ENCODE assay signal across 13 mouse cellular contexts in genomic region chr2:32867354-32867753, GRCm38 (mm10). TPM values are rescaled to one million over a fixed set of nuclear protein-coding genes. Genes with fewer than 3 reads are reported as not detected.
DNase-seq lines count a peak whose midpoint lies in the region; ATAC-seq lines count a peak whose summit lies in the region.
"Had no signal": no experiment of that assay in that cellular context is flagged by ENCODE, and none has a peak within 500 bp of the region (broad histone marks: within the 10 kb centered on the region; RNA-seq: fewer than 3 reads in every experiment).

No protein-coding gene starts in this region.

- DNase-seq in 3134 (ENCODE audit: extremely low read depth, insufficient read length, low spot score) (peak; percentile 95), NIH3T3 (ENCODE audit: low read depth) (peak; percentile 80)
- peak; percentile 74 for DNase-seq in brain, adult 2 months (ENCODE audit: low read depth, low spot score)
- no peak for DNase-seq in heart, postnatal 36 days
- DNase-seq in layer of hippocampus, postnatal 36 days = no peak
- no peak for DNase-seq in layer of hippocampus, postnatal 25 days (ENCODE audit: extremely low spot score in 1 of 2, low spot score in 1 of 2)
- DNase-seq in right cerebral cortex, postnatal 10 days (ENCODE audit: low spot score in 2 of 2) = no peak
- DNase-seq: right cerebral cortex, postnatal 14 days; thymus, postnatal 4 days had no signal

- ATAC-seq in megakaryocyte, adult 5-6 weeks (ENCODE audit: poor library complexity, severe bottlenecking) = peak; percentile 94
- ATAC-seq: hindbrain, postnatal 0 days; liver, embryonic 12.5 days; midbrain, embryonic 13.5 days had no signal

- intact Hi-C loops in heart, postnatal 36 days (cut with DNase I) = no loop called here

RNA-seq across cellular contexts. Expression of gene Fam129b, which starts 8.6 kb away (rescaled TPM):
- total RNA-seq in megakaryocyte, adult 5-6 weeks (2015) = 18.4 and 20.9 TPM in 2 replicates
- 38.3 and 40.7 TPM in 2 replicates for total RNA-seq in megakaryocyte, adult 5-6 weeks (2017)
- total RNA-seq in heart, postnatal 36 days (2021) = 10 to 100 TPM; 22.5 to 26.9 TPM
- total RNA-seq in layer of hippocampus, postnatal 36 days (2021) = 10 to 100 TPM; 14.0 to 17.7 TPM
- 10 to 100 TPM; 15.1 to 15.7 TPM for total RNA-seq in layer of hippocampus, postnatal 25 days (2021)

RNA-seq across cellular contexts. Expression of gene Stxbp1, which starts 20.3 kb away (rescaled TPM):
- 0.09 and 0.30 TPM in 2 replicates for total RNA-seq in megakaryocyte, adult 5-6 weeks (2015)
- 0.48 and 1.3 TPM in 2 replicates for total RNA-seq in megakaryocyte, adult 5-6 weeks (2017)
- 10 to 100 TPM; 10.1 to 14.3 TPM for total RNA-seq in heart, postnatal 36 days (2021)
- total RNA-seq in layer of hippocampus, postnatal 36 days (2021) = 100 to 1,000 TPM; 561 to 604 TPM
- total RNA-seq in layer of hippocampus, postnatal 25 days (2021) = 100 to 1,000 TPM; 596 to 606 TPM

Comparison
In these comparisons a context has a peak if more than half of its experiments do, and no peak if none do; other contexts are left out.
1. DNase-seq: peak in 3134 (single experiment), NIH3T3 (single experiment) and brain, adult 2 months (single experiment); none in heart, postnatal 36 days (0 of 2), layer of hippocampus, postnatal 36 days (0 of 2), layer of hippocampus, postnatal 25 days (0 of 2) and right cerebral cortex, postnatal 10 days (0 of 2).
2. RNA of gene Stxbp1, which starts 20.3 kb away (total RNA-seq): 596 to 606 TPM in layer of hippocampus, postnatal 25 days and 561 to 604 TPM in layer of hippocampus, postnatal 36 days; 10.1 to 14.3 TPM in heart, postnatal 36 days and 0.09 to 1.3 TPM in megakaryocyte, adult 5-6 weeks; every median in the first group is over 10 times any median in the second.